Mouse (Mus musculus) thymus, adult 2 months (tissue): ENCODE data around the gene Ces2a.

Source experiments
- CTCF ChIP-seq: fragments of 200-500 bp; IDR thresholded peaks from 2 replicates; pipeline ENCODE4 v1.5.1; 2012; ENCODE audit warnings: mild to moderate bottlenecking, control low read depth, low read length, moderate library complexity, borderline replicate concordance; ENCODE audit not compliant: control insufficient read depth, poor library complexity, insufficient read depth; ENCODE audit errors: extremely low read depth
- POLR2A ChIP-seq: fragments of 200-500 bp; IDR thresholded peaks from 2 replicates; pipeline ENCODE4 v1.6.1; 2012; ENCODE audit warnings: mild to moderate bottlenecking, low read length, control low read depth, moderate library complexity; ENCODE audit not compliant: control insufficient read depth, poor library complexity, insufficient read depth; ENCODE audit errors: extremely low read depth

DNA sequence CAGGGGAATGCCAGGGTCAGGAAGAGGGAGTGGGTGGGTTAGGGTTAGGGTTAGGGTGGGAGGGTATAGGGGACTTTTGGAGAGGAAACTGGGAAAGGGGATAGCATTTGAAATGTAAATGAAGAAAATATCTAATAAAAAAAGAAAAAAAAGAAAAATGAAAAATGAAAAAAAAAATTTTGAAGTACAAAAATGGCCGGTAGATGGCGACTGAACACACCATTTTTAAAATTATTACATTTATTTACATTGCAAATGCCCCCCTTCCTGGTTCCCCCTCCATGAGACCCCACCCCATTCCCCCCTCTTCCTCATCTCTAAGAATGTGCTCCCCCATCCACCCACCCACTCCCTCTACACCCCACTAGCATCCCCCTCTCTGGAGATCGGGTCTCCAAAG, 9.6 kb downstream of the Ces2a start:
- TF ChIP-seq CTCF (no peak), POLR2A (no peak)
